Comparison of ENCODE assay signal across 9 mouse cellular contexts in genomic region chr2:11542121-11542520, GRCm38 (mm10).
"Had no signal": no experiment of that assay in that cellular context is flagged by ENCODE, and none has a peak within 500 bp of the region (broad histone marks: within the 10 kb centered on the region; RNA-seq: fewer than 3 reads in every experiment).

No protein-coding gene starts in this region.

- H3K4me3 ChIP-seq: layer of hippocampus, adult 2 months; limb, embryonic 10.5 days; limb, embryonic 13.5 days; liver, embryonic 13.5 days; midbrain, embryonic 10.5 days; midbrain, embryonic 13.5 days; myocyte had no signal

- H3K27ac ChIP-seq: kidney, postnatal 0 days; layer of hippocampus, adult 2 months; limb, embryonic 10.5 days; limb, embryonic 13.5 days; liver, embryonic 13.5 days; midbrain, embryonic 10.5 days; midbrain, embryonic 13.5 days; stomach, postnatal 0 days had no signal

- DNase-seq: liver, embryonic 13.5 days had no signal

- H3K4me1 ChIP-seq: limb, embryonic 10.5 days; limb, embryonic 13.5 days; midbrain, embryonic 10.5 days; midbrain, embryonic 13.5 days had no signal
